Comparison of ENCODE assay signal across 9 mouse cellular contexts in the genomic region with DNA sequence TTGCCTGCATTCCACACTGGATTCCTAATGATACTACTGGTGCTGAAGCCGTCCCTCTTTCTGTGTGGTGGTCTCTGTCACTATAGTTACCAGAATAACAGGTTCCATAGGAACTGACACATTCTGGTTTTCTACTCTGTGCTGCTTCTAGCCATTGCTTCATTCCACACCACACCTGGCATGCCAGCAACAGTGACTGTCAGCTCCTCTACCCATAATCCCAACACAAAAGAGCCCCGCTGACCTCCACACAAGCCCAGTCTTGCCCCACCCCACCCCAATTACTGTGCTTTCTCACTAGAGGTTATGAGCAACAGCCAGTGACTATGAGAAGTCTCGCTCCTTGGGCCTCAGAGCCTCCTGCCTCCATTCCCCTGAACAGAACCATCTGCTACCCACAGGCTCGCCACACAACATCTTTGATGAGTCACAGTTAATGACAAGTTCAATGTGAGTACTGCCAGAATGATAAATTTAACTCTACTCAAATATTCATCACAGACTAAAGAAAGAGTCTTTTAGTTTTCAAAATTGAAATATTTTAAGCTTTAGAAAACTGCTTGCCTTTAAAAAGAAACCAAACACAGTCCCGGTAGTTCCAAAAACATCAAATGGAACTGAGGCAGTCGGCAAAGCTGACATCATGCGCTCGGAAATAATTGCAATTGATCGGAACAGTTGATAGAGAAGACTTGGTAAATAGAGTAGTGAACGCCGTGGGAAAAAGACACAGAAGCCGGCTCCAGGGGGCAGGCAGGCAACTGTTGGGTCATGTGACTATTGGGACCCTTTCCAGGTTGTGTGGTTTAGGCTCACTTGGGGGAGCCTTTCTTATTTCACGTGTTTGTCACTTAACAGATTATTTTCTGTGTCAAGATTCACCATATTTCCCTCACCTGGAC.
DNase-seq lines count a peak whose midpoint lies in the region; ATAC-seq and TF ChIP-seq lines count a peak whose summit lies in the region.
"Had no signal": no experiment of that assay in that cellular context is flagged by ENCODE, and none has a peak within 500 bp of the region (broad histone marks: within the 10 kb centered on the region; RNA-seq: fewer than 3 reads in every experiment).

No protein-coding gene starts in this region.

- no peaks in the 10 kb centered on the region for H3K36me3 ChIP-seq in embryonic facial prominence, embryonic 13.5 days
- no peaks in the 10 kb centered on the region for H3K36me3 ChIP-seq in stomach, postnatal 0 days (ENCODE audit: control insufficient read depth, insufficient read depth, low read length)
- H3K36me3 ChIP-seq in kidney, embryonic 15.5 days, result no peaks in the 10 kb centered on the region
- H3K36me3 ChIP-seq: neural tube, embryonic 12.5 days had no signal

- peak; percentile 37 for DNase-seq in urinary bladder, postnatal 14 days (ENCODE audit: low spot score)
- no peak for DNase-seq in urinary bladder, postnatal 4 days (ENCODE audit: low spot score in 2 of 2)
- DNase-seq in layer of hippocampus, adult 9-11 months, result peak; percentile 63
- no peak for DNase-seq in stomach, postnatal 0 days (ENCODE audit: low spot score)
- no peak for DNase-seq in liver

- no peaks in the 10 kb centered on the region for H3K9me3 ChIP-seq in embryonic facial prominence, embryonic 13.5 days
- H3K9me3 ChIP-seq in stomach, postnatal 0 days (ENCODE audit: control insufficient read depth, low read length), result no peaks in the 10 kb centered on the region
- H3K9me3 ChIP-seq in kidney, embryonic 15.5 days (replicated peaks), result no peaks in the 10 kb centered on the region
- H3K9me3 ChIP-seq: neural tube, embryonic 12.5 days had no signal

- H3K27me3 ChIP-seq in embryonic facial prominence, embryonic 13.5 days, result no peaks in the 10 kb centered on the region
- no peaks in the 10 kb centered on the region for H3K27me3 ChIP-seq in stomach, postnatal 0 days (ENCODE audit: control insufficient read depth, insufficient read depth, low read length)
- no peaks in the 10 kb centered on the region for H3K27me3 ChIP-seq in kidney, embryonic 15.5 days
- H3K27me3 ChIP-seq: neural tube, embryonic 12.5 days had no signal

- peak; percentile 43; the same call in 1 of the 2 replicates for ATAC-seq in embryonic facial prominence, embryonic 13.5 days (ENCODE audit: insufficient number of reproducible peaks, insufficient read depth, low FRiP score, low TSS enrichment, low read depth)
- peak; percentile 42; the same call in 1 of the 2 replicates for ATAC-seq in stomach, postnatal 0 days (ENCODE audit: low FRiP score, low TSS enrichment)
- ATAC-seq in erythroid progenitor cell, adult 5-6 weeks (replicated peaks; ENCODE audit: low FRiP score, poor library complexity, severe bottlenecking), result no peak
- ATAC-seq in kidney, embryonic 15.5 days (replicated peaks; ENCODE audit: low FRiP score), result no peak

- H3K4me2 ChIP-seq in embryonic facial prominence, embryonic 13.5 days, result 0 out of 2 replicates have a peak overlapping the region, but pooled peaks have one; percentile 14
- no peak overlapping the region for H3K4me2 ChIP-seq in stomach, postnatal 0 days (replicated peaks; ENCODE audit: low read depth)
- H3K4me2 ChIP-seq in kidney, embryonic 15.5 days, result no peak overlapping the region
- H3K4me2 ChIP-seq: neural tube, embryonic 12.5 days had no signal

- no peak for TF ChIP-seq CTCF in stomach, postnatal 0 days (IDR thresholded peaks at IDR 0.05; ENCODE audit: low read depth)

- no peak overlapping the region for H3K9ac ChIP-seq in embryonic facial prominence, embryonic 13.5 days
- no peak overlapping the region for H3K9ac ChIP-seq in stomach, postnatal 0 days (ENCODE audit: low read length)
- no peak overlapping the region for H3K9ac ChIP-seq in kidney, embryonic 15.5 days
- H3K9ac ChIP-seq: neural tube, embryonic 12.5 days had no signal

- no peak for TF ChIP-seq EP300 in stomach, postnatal 0 days (optimal IDR thresholded peaks at IDR 0.05)

- H3K4me3 ChIP-seq in embryonic facial prominence, embryonic 13.5 days, result no peak overlapping the region
- no peak overlapping the region for H3K4me3 ChIP-seq in stomach, postnatal 0 days (ENCODE audit: low read depth, low read length)
- no peak overlapping the region for H3K4me3 ChIP-seq in kidney, embryonic 15.5 days (replicated peaks)
- H3K4me3 ChIP-seq: neural tube, embryonic 12.5 days had no signal

- H3K4me1 ChIP-seq in embryonic facial prominence, embryonic 13.5 days, result peaks cover 12% of the 10 kb centered on the region
- no peaks in the 10 kb centered on the region for H3K4me1 ChIP-seq in stomach, postnatal 0 days (replicated peaks; ENCODE audit: control insufficient read depth, insufficient read depth)
- 0 out of 2 replicates have a peak, but pooled peaks cover 4% of the 10 kb centered on the region for H3K4me1 ChIP-seq in kidney, embryonic 15.5 days
- H3K4me1 ChIP-seq: neural tube, embryonic 12.5 days had no signal

- WGBS in embryonic facial prominence, embryonic 13.5 days, result 38% methylated on average over 13 of the region's 13 CpGs
- 43% methylated on average over 13 of the region's 13 CpGs for WGBS in stomach, postnatal 0 days
- 56% methylated on average over 13 of the region's 13 CpGs for WGBS in kidney, embryonic 15.5 days

- H3K27ac ChIP-seq in embryonic facial prominence, embryonic 13.5 days, result no peak overlapping the region
- peak overlapping the region; percentile 35; the same call in 1 of the 2 replicates for H3K27ac ChIP-seq in stomach, postnatal 0 days (replicated peaks)
- H3K27ac ChIP-seq in kidney, embryonic 15.5 days, result no peak overlapping the region
- H3K27ac ChIP-seq: neural tube, embryonic 12.5 days had no signal

Comparison
In these comparisons a context has a peak if more than half of its experiments do, and no peak if none do; other contexts are left out.
1. DNase-seq: peak in urinary bladder, postnatal 14 days (single experiment) and layer of hippocampus, adult 9-11 months (single experiment); none in urinary bladder, postnatal 4 days (0 of 2), stomach, postnatal 0 days (single experiment) and liver (single experiment).
2. ATAC-seq: peak in embryonic facial prominence, embryonic 13.5 days (single experiment) and stomach, postnatal 0 days (single experiment); none in erythroid progenitor cell, adult 5-6 weeks (single experiment) and kidney, embryonic 15.5 days (single experiment).